Mouse (Mus musculus): ENCODE results near the gene Gm16503. TPM values are rescaled to one million over a fixed set of nuclear protein-coding genes. Genes with fewer than 3 reads are reported as not detected.
"Not testable (repeated sequence)": the region's sequence is repeated elsewhere in the genome, so short reads cannot be mapped to it uniquely, and the experiment has no call there.

Gm16503 gene
- under 1 TPM; 0.38 to 0.48 TPM for total RNA-seq (2021)
- long read RNA-seq = 0 reads

DNA sequence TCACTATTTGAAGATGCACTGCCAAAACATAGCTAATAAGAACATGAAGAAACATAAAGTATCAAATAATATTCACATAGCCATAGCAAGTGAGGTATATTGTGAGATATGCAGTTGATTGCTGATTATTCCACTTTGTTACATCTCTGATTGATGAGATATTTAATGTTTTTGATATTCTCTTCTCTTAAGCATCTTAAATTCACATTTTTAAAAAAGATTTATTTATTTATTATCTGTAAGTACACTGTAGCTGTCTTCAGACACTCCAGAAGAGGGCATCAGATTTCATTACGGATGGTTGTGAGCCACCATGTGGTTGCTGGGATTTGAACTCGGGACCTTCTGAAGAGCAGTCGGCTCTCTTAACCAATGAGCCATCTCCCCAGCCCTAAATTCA lies at the start of gene Gm16503:
TSS of gene Gm16503 (plus strand) at position 301 of the 400 bp plus-strand sequence.
- DNase-seq (ENCODE audit: low spot score in 2 of 2) = not testable (repeated sequence)

DNA sequence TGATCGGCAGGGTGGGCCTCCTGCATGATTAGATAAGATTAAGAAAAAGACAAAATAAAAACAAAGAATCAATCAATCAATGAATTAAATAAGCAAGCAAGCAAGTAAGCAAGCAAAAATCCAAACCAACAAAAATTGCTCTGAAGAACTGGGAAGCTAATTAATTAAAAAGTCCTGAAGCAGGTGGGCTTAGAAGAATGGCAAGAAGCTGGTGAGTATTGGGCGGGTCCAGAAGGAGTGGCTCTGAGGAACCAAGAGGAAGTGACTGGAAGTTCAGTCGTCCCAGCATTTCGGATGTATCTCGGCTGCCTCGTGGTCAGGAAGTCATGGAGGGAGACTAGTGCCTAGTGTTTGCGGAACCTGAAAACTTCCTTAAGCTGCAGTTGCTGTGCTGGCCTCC lies 47.9 kb upstream of the Gm16503 start, which contains the start of gene Zfp982:
TSS of gene Zfp982 (plus strand) at position 301 of the 400 bp plus-strand sequence.
- DNase-seq (ENCODE audit: low spot score in 2 of 2) = not testable (repeated sequence)

DNA sequence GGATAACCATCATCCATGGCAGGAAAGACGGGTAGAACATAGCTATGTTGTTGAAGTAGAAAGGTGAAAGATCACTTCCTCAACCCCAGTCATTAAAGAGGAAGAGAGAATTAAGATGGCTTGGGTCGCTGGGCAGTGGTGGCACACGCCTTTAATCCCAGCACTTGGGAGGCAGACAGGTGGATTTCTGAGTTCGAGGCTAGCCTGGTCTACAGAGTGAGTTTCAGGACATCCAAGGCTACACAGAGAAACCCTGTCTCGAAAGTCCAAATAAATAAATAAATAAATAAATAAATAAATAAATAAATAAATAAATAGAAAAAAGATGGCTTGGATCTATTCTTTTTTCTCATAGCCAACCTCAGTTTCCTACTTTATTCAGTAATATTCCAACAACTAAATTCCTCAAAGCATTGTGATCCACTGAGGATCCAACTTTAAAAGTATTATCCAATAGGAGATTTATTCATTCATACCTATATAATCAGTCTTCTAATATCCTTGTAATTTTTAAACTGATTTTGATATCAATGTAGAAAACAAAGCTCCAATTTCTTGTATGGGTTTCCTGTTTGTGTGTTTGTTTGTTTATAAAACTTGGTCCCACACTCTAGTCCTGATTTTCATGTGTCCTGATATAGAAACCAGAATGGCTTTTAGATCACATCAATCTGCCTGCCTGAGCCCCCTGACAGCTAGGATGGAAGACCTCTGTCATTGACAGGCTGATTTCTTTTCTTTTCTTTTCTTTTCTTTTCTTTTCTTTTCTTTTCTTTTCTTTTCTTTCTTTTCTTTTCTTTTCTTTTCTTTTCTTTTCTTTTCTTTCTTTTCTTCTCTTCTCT lies 41.0 kb upstream of the Gm16503 start:
- not testable (repeated sequence) for DNase-seq (ENCODE audit: low spot score in 2 of 2)

DNA sequence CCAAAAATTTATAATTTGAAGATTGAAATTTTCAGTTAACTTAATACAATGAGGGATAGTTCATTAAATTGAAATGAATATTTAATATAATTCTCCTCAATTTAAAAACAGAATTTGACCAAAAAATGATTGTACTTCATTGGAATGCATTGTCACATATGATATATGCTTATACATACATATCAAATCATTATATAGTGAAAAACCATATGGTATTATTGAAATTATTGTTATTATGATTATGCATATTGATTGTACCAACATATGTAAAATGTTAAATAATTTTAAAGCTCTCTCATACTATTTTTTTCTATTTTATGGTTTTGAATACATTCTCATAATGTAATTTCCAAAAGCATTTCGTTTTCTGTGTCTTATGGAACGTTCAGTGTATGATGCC lies 30.8 kb upstream of the Gm16503 start:
- no peak for DNase-seq (ENCODE audit: low spot score in 2 of 2)

DNA sequence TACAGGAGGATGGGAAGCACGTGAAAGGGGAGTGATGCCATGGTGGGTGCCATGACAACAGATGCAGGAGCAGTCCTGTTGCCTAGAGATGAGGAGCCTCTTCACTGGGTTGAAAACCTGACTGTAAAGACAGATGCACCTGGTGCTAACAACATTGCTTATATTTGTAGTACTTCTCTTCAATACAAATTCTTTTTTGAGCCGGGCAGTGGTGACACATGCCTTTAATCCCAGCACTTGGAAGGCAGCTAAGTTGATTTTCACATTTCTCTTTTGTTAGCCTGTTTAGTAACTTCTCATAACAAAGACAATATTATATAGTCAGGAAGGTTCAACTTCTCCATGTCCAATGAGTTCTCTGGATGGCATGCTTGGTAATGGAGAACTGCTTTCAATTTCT lies 21.0 kb upstream of the Gm16503 start:
- no peak for DNase-seq (ENCODE audit: low spot score in 2 of 2)

DNA sequence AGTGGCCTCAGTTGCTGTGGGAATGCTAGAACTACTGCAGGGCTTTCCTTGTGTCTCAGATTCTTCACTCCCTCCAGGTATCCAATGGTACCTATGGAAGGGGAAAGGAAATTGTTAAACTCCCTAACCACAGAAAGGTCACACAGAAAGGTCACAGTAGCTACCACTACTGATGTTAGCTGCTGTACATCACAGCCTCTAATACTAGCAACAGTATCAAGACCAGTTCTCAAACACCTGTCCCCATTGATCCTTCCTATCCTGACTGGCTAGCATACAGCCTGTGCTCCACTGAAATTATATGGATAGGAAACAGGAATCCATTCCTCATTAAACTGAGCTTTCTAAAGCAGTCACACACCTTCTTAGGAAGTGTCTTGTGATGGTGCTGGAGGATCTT lies 19.9 kb upstream of the Gm16503 start:
- no peak for DNase-seq (ENCODE audit: low spot score in 2 of 2)

DNA sequence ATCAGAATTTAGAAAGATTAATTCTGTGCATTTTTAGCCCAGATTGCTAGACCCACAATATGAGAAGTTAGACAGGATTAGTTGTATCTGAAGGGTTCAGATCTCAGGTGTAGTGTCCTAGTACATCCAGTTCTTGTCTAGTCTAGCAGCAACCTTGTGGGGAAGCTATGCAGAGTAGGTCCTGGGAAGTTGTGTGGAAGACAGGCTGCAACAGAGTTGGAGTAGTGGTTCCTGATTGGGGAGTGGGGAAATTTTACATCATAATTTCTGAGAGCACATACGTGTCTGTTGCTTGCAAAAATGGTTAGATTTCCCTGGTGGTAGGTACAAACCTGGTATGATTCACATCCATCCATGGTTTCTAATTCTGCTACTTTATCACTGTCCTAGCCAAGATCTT lies 14.9 kb upstream of the Gm16503 start:
- no peak for DNase-seq (ENCODE audit: low spot score in 2 of 2)

DNA sequence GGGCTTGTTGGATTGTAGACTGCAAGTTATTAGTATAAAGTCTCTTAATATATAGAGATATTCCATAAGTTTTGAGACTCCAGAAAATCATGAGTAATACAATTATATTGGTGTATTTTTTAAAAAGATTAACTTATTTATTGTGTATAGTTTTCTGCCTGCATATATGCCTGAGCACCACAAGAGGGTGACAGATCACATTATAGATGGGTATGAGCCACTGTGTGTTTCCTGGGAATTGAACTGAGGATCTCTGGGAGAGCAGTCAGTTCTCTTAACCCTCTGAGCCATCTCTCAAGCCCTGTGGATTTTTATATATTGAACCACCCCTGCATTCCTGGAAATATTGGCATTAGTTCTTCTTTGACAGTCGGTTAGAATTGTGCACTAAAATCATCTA lies 9.7 kb upstream of the Gm16503 start:
- no peak for DNase-seq (ENCODE audit: low spot score in 2 of 2)

DNA sequence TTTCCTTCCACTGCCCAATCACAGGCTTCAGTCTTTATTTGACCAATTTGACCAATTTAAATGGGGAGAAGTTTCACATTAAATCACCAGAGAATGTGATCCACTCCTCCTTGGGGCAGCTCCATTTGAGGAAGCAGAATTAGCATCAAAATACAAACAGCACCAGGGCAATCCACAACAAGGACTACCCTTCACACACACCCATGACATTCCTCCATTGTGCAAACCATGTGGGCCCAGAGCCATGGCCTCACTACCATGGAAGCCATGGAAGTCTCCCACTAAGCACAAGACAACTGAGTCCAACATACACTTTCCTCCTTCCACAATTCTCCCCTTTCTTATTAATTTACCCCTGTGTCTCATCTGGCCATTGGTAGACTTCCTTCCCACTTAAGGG lies 4.1 kb upstream of the Gm16503 start:
- DNase-seq (ENCODE audit: low spot score in 2 of 2) = not testable (repeated sequence)

DNA sequence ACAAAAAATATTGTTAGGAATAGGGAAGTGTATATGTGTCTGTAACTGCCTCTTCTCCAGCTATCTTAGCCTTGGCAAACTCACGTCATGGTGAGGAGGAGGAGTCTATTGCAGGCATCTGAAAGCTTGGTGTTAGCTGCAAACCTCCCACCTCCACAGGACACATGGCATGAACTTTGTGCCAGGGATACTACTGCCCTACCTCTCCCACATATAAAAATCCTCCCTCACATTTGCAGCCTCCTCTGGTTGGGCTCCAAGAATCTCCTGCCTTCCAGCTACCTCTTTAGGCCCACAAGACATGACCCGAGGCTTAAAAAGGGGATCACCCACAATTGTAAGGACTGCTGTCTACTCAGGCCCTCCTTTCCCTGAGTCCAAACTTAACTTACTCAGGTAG lies 2.3 kb upstream of the Gm16503 start:
- no peak for DNase-seq (ENCODE audit: low spot score in 2 of 2)

DNA sequence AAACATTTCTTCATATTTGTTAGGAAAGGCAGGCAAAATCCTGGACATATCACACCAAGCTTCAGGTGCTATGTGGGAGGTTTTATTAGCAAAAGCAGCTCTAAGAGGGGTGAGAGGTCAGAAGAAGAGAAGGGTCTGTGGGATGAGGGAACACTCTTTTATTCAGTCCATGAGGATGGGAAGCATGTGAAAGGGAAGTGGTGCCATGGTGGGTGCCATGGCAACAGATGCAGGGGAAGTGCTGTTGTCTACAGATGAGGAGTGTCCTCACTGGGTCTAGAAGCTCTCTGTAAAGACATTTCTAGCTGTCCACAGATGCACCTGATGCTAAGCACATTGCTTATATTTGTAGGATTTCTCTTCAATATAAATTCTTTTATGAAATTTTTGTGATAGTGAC lies 1.1 kb downstream of the Gm16503 start:
- DNase-seq (ENCODE audit: low spot score in 2 of 2) = no peak

DNA sequence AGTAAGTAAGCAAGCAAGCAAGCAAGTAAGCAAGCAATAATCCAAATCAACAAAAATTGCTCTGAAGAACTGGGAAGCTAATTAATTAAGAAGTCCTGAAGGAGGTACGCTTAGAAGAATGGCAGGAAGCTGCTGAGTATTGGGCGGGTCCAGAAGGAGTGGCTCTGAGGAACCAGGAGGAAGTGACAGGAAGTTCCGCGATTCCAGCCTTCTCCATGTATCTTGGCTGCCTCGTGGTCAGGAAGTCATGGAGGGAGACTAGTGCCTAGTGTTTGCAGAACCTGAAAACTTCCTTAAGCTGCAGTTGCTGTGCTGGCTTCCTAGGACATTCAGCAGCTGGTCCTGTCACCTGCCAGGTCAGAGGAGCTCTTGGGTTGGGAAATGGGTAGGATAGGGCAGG lies 13.1 kb downstream of the Gm16503 start, which contains the start of gene Zfp985:
TSS of gene Zfp985 (plus strand) at position 207 of the 400 bp plus-strand sequence.
- DNase-seq (ENCODE audit: low spot score in 2 of 2) = not testable (repeated sequence)

DNA sequence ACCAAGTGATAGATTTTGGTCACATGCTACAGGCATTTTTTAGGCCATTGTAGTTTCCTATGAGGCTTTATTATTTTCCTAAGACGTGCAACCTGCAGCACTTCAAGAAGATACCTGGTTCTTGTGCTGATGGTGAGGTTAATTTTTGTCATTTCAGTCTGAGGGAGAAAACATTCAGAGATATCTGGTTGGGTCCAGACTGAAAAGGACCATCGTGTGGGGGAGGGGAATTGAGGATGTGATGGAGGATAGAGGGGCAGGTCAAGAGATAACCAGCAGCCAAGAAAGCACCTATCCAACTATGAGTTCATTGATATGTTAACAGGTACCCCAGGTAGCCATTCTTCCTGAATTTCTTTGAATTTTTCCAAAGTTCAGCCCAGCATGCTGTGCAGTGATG lies 14.3 kb downstream of the Gm16503 start:
- DNase-seq (ENCODE audit: low spot score in 2 of 2) = not testable (repeated sequence)

DNA sequence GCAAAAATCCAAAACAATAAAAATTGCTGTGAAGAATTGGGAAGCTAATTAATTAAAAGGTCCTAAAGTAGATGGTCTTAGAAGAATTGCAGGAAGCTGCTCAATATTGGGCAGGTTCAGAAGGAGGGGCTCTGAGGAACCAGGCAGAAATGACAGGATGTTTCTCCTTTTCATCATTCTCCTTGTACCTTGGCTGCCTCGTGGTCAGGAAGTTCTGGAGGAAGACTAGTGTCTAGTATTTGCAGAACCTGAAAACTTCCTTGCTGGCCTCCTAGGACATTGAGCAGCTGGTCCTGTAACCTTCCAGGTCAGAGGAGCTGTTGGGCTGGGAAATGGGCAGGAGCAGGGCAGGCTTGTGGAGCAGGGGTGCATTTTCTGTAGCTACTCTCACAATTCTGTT lies 16.9 kb downstream of the Gm16503 start:
- not testable (repeated sequence) for DNase-seq (ENCODE audit: low spot score in 2 of 2)

DNA sequence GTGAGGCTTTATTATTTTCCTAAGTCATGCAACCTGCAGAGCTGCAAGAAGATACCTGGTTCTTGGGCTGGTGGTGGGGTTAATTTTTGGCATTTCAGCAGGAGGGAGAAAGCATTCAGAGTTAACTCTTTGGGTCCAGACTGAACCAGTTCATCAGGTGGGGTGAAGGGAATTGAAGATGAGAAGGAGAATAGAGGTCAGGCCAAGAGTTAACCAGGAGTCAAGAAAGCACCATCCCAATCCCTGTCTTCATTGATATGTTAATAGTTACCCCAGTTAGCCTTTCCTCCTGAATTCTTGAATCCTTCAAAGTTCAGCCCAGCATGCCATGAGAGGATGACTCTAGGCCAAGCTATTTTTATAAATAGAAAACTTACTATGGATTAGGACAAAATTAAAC lies 18.0 kb downstream of the Gm16503 start:
- DNase-seq (ENCODE audit: low spot score in 2 of 2) = not testable (repeated sequence)

DNA sequence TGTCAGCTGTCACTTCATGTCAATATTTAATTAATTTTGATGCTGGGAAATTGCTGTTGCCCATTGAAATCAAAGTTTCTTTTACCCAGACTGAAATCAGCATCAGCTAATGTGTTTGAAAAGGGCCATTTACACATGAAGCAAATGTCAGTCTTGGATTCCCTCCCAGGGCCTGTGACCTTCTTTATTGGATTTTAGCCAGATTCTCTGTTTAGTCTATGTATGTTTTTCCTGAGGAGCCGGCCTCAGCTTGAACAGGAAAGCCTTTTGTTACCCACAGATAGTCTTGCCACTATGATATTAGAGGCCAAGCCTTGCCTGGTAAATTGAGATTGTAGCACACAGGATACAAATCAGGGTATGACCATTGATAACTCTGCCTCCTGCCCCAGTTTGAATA lies 19.1 kb downstream of the Gm16503 start:
- not testable (repeated sequence) for DNase-seq (ENCODE audit: low spot score in 2 of 2)

DNA sequence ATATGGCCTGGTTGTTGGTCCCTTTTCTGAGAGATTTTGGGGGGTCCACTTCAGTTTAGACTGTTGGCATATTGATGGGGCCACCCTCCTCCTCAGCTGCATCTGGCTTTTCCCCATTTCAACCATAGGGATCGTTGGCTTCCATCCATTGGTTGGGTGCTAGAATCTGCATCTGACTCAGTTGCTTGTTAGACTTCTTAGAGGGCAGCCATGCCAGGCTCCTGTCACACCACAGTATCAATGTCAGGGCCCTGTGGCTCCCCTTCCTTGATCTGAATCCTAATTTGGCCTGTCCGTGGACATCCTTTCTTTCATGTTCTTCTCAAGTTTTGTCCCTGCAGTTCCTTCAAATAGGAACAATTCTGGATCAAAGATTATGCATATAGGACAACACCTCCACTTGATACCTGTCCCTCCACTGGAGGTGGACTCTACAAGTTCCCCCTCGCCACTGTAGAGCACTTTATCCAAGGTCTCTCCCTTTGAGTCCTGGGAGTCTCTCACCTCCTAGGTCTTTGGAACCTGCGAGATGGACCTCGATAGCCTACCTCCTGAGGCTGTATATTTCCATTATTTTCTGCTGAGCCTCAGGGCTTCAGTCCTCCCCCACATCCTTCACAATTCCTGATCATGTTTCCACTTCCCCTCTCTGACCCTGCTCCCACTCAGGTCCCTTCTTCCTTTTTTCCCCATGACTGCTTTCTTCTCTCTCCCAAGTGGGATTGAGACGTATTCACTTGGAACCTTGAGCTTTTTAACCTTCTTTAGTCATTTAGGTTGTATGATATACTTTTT lies 25.6 kb downstream of the Gm16503 start:
- DNase-seq (ENCODE audit: low spot score in 2 of 2) = no peak

DNA sequence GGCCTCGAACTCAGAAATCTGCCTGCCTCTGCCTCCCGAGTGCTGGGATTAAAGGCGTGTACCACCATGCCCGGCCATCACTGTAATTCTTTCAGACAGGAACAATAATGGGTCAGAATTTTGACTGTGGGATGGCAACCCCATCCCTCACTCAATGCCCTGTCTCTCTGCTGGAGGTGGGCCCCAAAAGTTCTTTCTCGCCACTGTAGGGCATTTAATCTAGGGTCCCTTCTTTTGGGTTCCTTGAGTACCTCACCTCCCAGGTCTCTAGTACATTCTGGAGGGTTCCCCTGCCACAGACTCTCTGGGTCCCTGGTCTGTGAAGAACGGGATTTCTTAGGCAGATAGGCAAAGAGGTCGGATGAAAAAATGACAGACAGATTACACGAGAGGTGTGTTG lies 31.1 kb downstream of the Gm16503 start:
- not testable (repeated sequence) for DNase-seq (ENCODE audit: low spot score in 2 of 2)

DNA sequence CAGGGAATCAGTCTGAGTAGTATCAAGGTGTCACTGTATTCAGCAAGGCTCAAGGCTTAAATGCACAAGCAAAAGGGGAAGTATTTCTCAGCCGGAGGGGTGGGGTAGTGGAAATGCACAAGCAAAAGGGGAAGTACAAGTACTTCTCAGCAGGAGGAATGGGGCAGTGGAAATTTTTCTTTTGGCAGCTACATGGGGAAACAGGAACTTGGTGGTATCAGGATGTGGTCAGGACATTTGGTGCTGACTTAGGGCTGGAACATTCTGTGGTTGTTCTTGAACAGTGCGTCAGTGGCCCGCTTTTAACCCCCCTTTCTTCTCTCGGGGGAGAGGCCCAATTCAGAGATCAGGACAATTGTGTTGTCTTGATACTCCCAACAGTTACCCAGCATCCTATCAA lies 39.4 kb downstream of the Gm16503 start:
- DNase-seq (ENCODE audit: low spot score in 2 of 2) = not testable (repeated sequence)

DNA sequence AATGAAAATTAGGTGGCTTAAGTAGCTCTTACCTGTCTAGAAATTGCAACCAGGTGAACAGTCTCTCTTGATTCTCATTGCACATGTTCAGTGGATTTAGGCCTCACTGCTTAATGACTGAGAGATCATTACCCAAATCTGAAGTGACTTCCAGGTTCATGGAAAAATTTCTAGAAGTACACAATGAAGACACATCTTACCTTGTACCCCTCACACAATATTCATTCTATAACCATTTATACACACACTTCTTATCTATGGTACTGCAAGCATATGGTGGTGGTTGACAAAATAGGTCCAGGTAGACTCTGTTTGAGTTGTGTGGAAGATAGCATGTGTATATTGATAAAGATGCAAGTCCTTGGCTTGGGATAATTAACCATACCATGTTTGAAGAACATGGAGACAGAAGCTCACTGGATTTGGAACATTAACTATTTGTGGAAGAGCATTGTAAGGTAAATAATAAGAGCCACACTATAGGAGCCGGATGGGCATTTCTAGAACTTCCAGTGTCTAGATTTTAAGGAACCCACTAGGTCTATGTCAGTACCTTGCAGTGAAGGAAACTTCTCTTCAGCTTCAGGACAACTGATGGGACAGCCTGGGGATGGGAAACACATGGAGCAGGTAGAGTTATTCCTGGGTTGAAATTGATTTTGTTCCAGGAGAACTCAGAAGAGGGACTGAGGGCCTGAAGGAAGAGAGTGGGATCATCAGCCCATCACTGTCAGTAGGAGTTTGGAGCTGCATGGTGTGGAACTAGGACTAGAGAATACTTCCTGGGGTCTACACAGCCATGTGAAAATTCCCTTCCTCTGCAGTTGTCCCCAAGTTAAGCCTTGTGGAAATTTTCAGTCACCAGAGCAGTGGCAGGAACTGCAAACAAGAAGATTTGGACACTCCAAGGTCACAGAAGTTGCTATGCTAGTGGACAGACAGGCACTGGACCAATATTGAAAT lies 46.8 kb downstream of the Gm16503 start:
- no peak for DNase-seq (ENCODE audit: low spot score in 2 of 2)

Measured in layer of hippocampus, postnatal 10 days (tissue).